Comparison of ENCODE assay signal across 10 mouse cellular contexts in the genomic region with DNA sequence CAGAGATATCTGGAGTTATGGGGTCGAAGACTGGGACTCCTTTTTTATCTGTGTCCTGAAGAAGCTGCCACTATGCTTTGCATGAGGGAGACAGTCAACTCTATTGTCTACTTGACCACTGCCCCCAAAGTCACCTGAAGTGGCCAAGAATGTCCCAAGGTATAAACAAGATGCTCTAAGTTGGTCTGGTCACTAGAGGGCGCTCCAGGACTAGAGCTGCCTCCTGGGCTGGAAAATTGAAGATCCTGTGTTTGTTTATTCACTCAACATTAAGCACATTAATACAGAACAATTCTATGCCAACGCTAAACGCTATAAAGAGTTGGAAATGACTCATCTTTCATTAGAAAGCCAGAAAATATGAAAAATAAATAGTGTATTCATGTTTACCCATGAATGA. TPM values are rescaled to one million over a fixed set of nuclear protein-coding genes. Genes with fewer than 3 reads are reported as not detected.
DNase-seq lines count a peak whose midpoint lies in the region; ATAC-seq lines count a peak whose summit lies in the region.
"Had no signal": no experiment of that assay in that cellular context is flagged by ENCODE, and none has a peak within 500 bp of the region (broad histone marks: within the 10 kb centered on the region; RNA-seq: fewer than 3 reads in every experiment).

No protein-coding gene starts in this region.

- no peak overlapping the region for H3K9ac ChIP-seq in midbrain, embryonic 14.5 days (replicated peaks; ENCODE audit: low read length)
- H3K9ac ChIP-seq in midbrain, embryonic 15.5 days = no peak overlapping the region
- H3K9ac ChIP-seq in intestine, embryonic 16.5 days (ENCODE audit: low read depth, low read length) = no peak overlapping the region
- H3K9ac ChIP-seq: stomach, embryonic 15.5 days had no signal

- H3K27ac ChIP-seq in midbrain, embryonic 14.5 days (replicated peaks; ENCODE audit: low read depth, low read length) = no peak overlapping the region
- no peak overlapping the region for H3K27ac ChIP-seq in midbrain, embryonic 15.5 days
- H3K27ac ChIP-seq in intestine, embryonic 16.5 days (ENCODE audit: low read length) = no peak overlapping the region
- H3K27ac ChIP-seq in limb, embryonic 10.5 days = no peak overlapping the region
- H3K27ac ChIP-seq: stomach, embryonic 15.5 days had no signal

- no peaks in the 10 kb centered on the region for H3K9me3 ChIP-seq in midbrain, embryonic 14.5 days (ENCODE audit: control insufficient read depth, low read length)
- H3K9me3 ChIP-seq in midbrain, embryonic 15.5 days = no peaks in the 10 kb centered on the region
- no peaks in the 10 kb centered on the region for H3K9me3 ChIP-seq in intestine, embryonic 16.5 days (ENCODE audit: control insufficient read depth, low read length)
- no peaks in the 10 kb centered on the region for H3K9me3 ChIP-seq in limb, embryonic 10.5 days (replicated peaks)
- H3K9me3 ChIP-seq: stomach, embryonic 15.5 days had no signal

- peak; percentile 86 for DNase-seq in midbrain, embryonic 14.5 days
- peak; percentile 82 for DNase-seq in brain, adult 2 months (ENCODE audit: low read depth, low spot score)
- peak; percentile 77 for DNase-seq in limb, embryonic 10.5 days (ENCODE audit: low spot score)
- peak; percentile 37 for DNase-seq in retina, adult 2 months (ENCODE audit: low read depth, low spot score)
- DNase-seq in thymus, postnatal 36 days = peak; percentile 34 to 54

- no peak overlapping the region for H3K4me2 ChIP-seq in midbrain, embryonic 14.5 days (ENCODE audit: low read length)
- H3K4me2 ChIP-seq in midbrain, embryonic 15.5 days = no peak overlapping the region
- no peak overlapping the region for H3K4me2 ChIP-seq in intestine, embryonic 16.5 days (ENCODE audit: low read depth, low read length)
- H3K4me2 ChIP-seq: stomach, embryonic 15.5 days had no signal

- ATAC-seq in midbrain, embryonic 14.5 days (ENCODE audit: low FRiP score, low TSS enrichment) = no peak
- ATAC-seq in midbrain, embryonic 15.5 days (replicated peaks) = no peak
- ATAC-seq in erythroblast, adult 5-6 weeks (replicated peaks; ENCODE audit: low FRiP score, poor library complexity, severe bottlenecking) = peak; percentile 68; the same call in 1 of the 2 replicates
- peak; percentile 41; the same call in 1 of the 2 replicates for ATAC-seq in intestine, embryonic 16.5 days

- H3K27me3 ChIP-seq in midbrain, embryonic 14.5 days (ENCODE audit: control insufficient read depth, insufficient read depth, low read length) = no peaks in the 10 kb centered on the region
- H3K27me3 ChIP-seq in midbrain, embryonic 15.5 days (replicated peaks) = no peaks in the 10 kb centered on the region
- H3K27me3 ChIP-seq in intestine, embryonic 16.5 days (replicated peaks; ENCODE audit: control insufficient read depth, insufficient read depth, low read length) = no peaks in the 10 kb centered on the region
- H3K27me3 ChIP-seq in limb, embryonic 10.5 days (ENCODE audit: low read depth, poor library complexity, severe bottlenecking) = no peaks in the 10 kb centered on the region
- H3K27me3 ChIP-seq: stomach, embryonic 15.5 days had no signal

- H3K4me3 ChIP-seq in midbrain, embryonic 14.5 days (replicated peaks; ENCODE audit: low read depth, low read length) = no peak overlapping the region
- H3K4me3 ChIP-seq in midbrain, embryonic 15.5 days = no peak overlapping the region
- H3K4me3 ChIP-seq in intestine, embryonic 16.5 days (ENCODE audit: low read length) = no peak overlapping the region
- H3K4me3 ChIP-seq in limb, embryonic 10.5 days = no peak overlapping the region
- H3K4me3 ChIP-seq: stomach, embryonic 15.5 days had no signal

- peaks cover 19% of the 10 kb centered on the region for H3K4me1 ChIP-seq in midbrain, embryonic 14.5 days (ENCODE audit: control insufficient read depth, insufficient read depth, low read length)
- peaks cover 26% of the 10 kb centered on the region for H3K4me1 ChIP-seq in midbrain, embryonic 15.5 days
- H3K4me1 ChIP-seq in intestine, embryonic 16.5 days (ENCODE audit: control insufficient read depth, insufficient read depth, low read length) = no peaks in the 10 kb centered on the region
- H3K4me1 ChIP-seq in limb, embryonic 10.5 days = no peaks in the 10 kb centered on the region
- H3K4me1 ChIP-seq: stomach, embryonic 15.5 days had no signal

- 11% methylated on average over 4 of the region's 4 CpGs for WGBS in midbrain, embryonic 14.5 days
- WGBS in midbrain, embryonic 15.5 days = 10% methylated on average over 4 of the region's 4 CpGs
- 4% methylated on average over 4 of the region's 4 CpGs for WGBS in intestine, embryonic 16.5 days
- WGBS in limb, embryonic 10.5 days = 15% methylated on average over 4 of the region's 4 CpGs

- H3K36me3 ChIP-seq in midbrain, embryonic 14.5 days (ENCODE audit: control insufficient read depth, insufficient read depth, low read length) = no peaks in the 10 kb centered on the region
- no peaks in the 10 kb centered on the region for H3K36me3 ChIP-seq in midbrain, embryonic 15.5 days (replicated peaks)
- H3K36me3 ChIP-seq in intestine, embryonic 16.5 days (ENCODE audit: control insufficient read depth, insufficient read depth, low read length) = no peaks in the 10 kb centered on the region
- no peaks in the 10 kb centered on the region for H3K36me3 ChIP-seq in limb, embryonic 10.5 days
- H3K36me3 ChIP-seq: stomach, embryonic 15.5 days had no signal

RNA-seq across cellular contexts. Expression of gene Cym, which starts 15.5 kb away (rescaled TPM):
- polyA plus RNA-seq in midbrain, embryonic 14.5 days (2014; fragmentation: Nextera tagmentation; extraction: Ambion mirVana) = 0.17 TPM in 1 of 2 replicates, not detected in the other
- 0.27 TPM in 1 of 2 replicates, not detected in the other for polyA plus RNA-seq in midbrain, embryonic 15.5 days (2015; fragmentation: Nextera tagmentation; extraction: Ambion mirVana)
- total RNA-seq in erythroblast, adult 5-6 weeks (2015; ENCODE audit: low replicate concordance) = not detected in 2 replicates
- not detected in 2 replicates for total RNA-seq in erythroblast, adult 5-6 weeks (2017; ENCODE audit: low replicate concordance)
- polyA plus RNA-seq in intestine, embryonic 16.5 days (2015; fragmentation: Nextera tagmentation; extraction: Ambion mirVana) = 7.6 and 10.5 TPM in 2 replicates
- polyA plus RNA-seq in limb, embryonic 10.5 days (2016; fragmentation: Nextera tagmentation; extraction: Ambion mirVana) = not detected in 2 replicates
- total RNA-seq: gastrocnemius, postnatal 4 days had no signal

RNA-seq across cellular contexts. Expression of gene Kcna10, which starts 23.1 kb away (rescaled TPM):
- polyA plus RNA-seq in midbrain, embryonic 14.5 days (2014; fragmentation: Nextera tagmentation; extraction: Ambion mirVana) = not detected in 2 replicates
- polyA plus RNA-seq in midbrain, embryonic 15.5 days (2015; fragmentation: Nextera tagmentation; extraction: Ambion mirVana) = not detected in 2 replicates
- not detected in 2 replicates for total RNA-seq in erythroblast, adult 5-6 weeks (2015; ENCODE audit: low replicate concordance)
- total RNA-seq in erythroblast, adult 5-6 weeks (2017; ENCODE audit: low replicate concordance) = not detected in 2 replicates
- not detected in 2 replicates for polyA plus RNA-seq in intestine, embryonic 16.5 days (2015; fragmentation: Nextera tagmentation; extraction: Ambion mirVana)
- polyA plus RNA-seq in limb, embryonic 10.5 days (2016; fragmentation: Nextera tagmentation; extraction: Ambion mirVana) = not detected in 2 replicates
- polyA plus RNA-seq: stomach, embryonic 15.5 days had no signal

RNA-seq across cellular contexts. Expression of gene A630076J17Rik, which starts 24.4 kb away (rescaled TPM):
- not detected in 2 replicates for polyA plus RNA-seq in midbrain, embryonic 14.5 days (2014; fragmentation: Nextera tagmentation; extraction: Ambion mirVana)
- polyA plus RNA-seq in midbrain, embryonic 15.5 days (2015; fragmentation: Nextera tagmentation; extraction: Ambion mirVana) = not detected in 2 replicates
- not detected in 2 replicates for total RNA-seq in erythroblast, adult 5-6 weeks (2015; ENCODE audit: low replicate concordance)
- total RNA-seq in erythroblast, adult 5-6 weeks (2017; ENCODE audit: low replicate concordance) = 0.42 TPM in 1 of 2 replicates, not detected in the other
- not detected in 2 replicates for polyA plus RNA-seq in intestine, embryonic 16.5 days (2015; fragmentation: Nextera tagmentation; extraction: Ambion mirVana)
- polyA plus RNA-seq in limb, embryonic 10.5 days (2016; fragmentation: Nextera tagmentation; extraction: Ambion mirVana) = not detected in 2 replicates
- total RNA-seq: gastrocnemius, postnatal 4 days had no signal

RNA-seq across cellular contexts. Expression of gene Prok1, which starts 33.5 kb away (rescaled TPM):
- 0.12 and 0.16 TPM in 2 replicates for polyA plus RNA-seq in midbrain, embryonic 14.5 days (2014; fragmentation: Nextera tagmentation; extraction: Ambion mirVana)
- 0.08 and 0.10 TPM in 2 replicates for polyA plus RNA-seq in midbrain, embryonic 15.5 days (2015; fragmentation: Nextera tagmentation; extraction: Ambion mirVana)
- total RNA-seq in erythroblast, adult 5-6 weeks (2015; ENCODE audit: low replicate concordance) = not detected in 2 replicates
- not detected in 2 replicates for total RNA-seq in erythroblast, adult 5-6 weeks (2017; ENCODE audit: low replicate concordance)
- polyA plus RNA-seq in intestine, embryonic 16.5 days (2015; fragmentation: Nextera tagmentation; extraction: Ambion mirVana) = 0.04 and 0.13 TPM in 2 replicates
- polyA plus RNA-seq in limb, embryonic 10.5 days (2016; fragmentation: Nextera tagmentation; extraction: Ambion mirVana) = not detected in 2 replicates

Comparison
In these comparisons a context has a peak if more than half of its experiments do, and no peak if none do; other contexts are left out.
1. ATAC-seq: peak in erythroblast, adult 5-6 weeks (single experiment) and intestine, embryonic 16.5 days (single experiment); none in midbrain, embryonic 14.5 days (single experiment) and midbrain, embryonic 15.5 days (single experiment).
2. Peak in every context shown above with its lines, with median percentiles within 50 percentile points of each other: DNase-seq.